Mouse (Mus musculus): ENCODE data around the gene Dazap1. TPM values are rescaled to one million over a fixed set of nuclear protein-coding genes. Genes with fewer than 3 reads are reported as not detected.

Dazap1 gene
- total and polyA plus RNA-seq, 3 experiments: 159 to 236 TPM; not detected in 1

DNA sequence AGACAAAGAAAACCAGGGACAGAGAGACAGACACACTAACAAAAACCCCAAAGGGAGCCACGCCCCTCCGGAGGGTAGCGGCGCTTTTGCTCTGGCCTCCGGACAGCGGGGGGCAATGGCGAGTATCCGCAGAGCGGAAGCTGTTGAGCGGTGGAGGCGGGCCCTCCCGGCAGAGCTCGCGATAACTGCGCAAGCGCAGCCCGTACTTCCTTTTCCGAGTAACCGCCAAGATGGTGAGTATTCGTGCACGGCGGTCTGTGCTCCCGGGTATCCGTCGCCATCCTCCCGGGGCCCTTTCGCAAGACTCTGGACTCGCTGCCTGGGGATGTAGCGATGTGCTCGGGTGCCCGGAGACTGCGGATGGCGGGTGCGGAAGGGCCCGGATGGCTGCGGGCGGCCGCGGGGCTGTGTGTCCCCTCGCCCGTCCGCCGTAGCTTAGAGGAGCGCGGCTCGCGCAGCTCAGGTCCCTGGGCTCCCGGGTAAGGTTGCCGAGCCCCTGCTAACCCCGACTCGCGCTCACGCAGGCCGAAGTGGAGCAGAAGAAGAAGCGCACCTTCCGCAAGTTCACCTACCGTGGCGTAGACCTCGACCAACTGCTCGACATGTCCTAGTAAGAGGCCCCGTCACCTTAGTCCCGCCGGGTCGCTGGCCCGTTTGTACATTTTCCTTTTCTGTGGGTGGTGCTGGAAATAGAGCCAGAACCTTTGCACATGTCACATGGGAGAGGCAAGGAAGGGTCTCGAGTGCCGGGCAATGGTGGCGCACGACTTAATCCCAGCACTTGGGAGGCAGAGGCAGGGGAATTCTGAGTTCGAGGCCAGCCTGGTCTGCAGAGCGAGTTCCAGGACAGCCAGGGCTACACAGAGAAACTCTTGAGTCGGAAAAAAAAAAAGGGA lies 31.2 kb downstream of the Dazap1 start, which contains the start of gene Rps15 (continued):
- TF ChIP-seq TCF12 (IDR thresholded peaks at IDR 0.05; ENCODE audit: low read depth, low read length): peak; percentile 93
- no peak; the same call in 1 of the 2 replicates for TF ChIP-seq GABPA (IDR thresholded peaks at IDR 0.05; ENCODE audit: low read depth, low read length)
- peak; percentile 81 for TF ChIP-seq NRF1 (IDR thresholded peaks at IDR 0.05; ENCODE audit: insufficient read depth, low read depth, low read length, poor library complexity, severe bottlenecking)
- TF ChIP-seq MYC (IDR thresholded peaks at IDR 0.05; ENCODE audit: low read depth, low read length): peak; percentile 85
- TF ChIP-seq POLR2AphosphoS2 (IDR thresholded peaks at IDR 0.05; ENCODE audit: low read length): peak; percentile 98
- TF ChIP-seq CHD2 (IDR thresholded peaks at IDR 0.05; ENCODE audit: low read length): peak; percentile 92
- no peak for TF ChIP-seq ZKSCAN1 (IDR thresholded peaks at IDR 0.05; ENCODE audit: low read depth, low read length)
- TF ChIP-seq ZC3H11A (IDR thresholded peaks at IDR 0.05; ENCODE audit: low read depth, low read length): no peak
- TF ChIP-seq E2F4 (IDR thresholded peaks at IDR 0.05; ENCODE audit: borderline replicate concordance, low read depth, low read length): no peak
- TF ChIP-seq SMC3 (IDR thresholded peaks at IDR 0.05; ENCODE audit: low read depth, low read length): peak; percentile 27; the same call in 1 of the 2 replicates
- peak; percentile 44 for TF ChIP-seq GATA1 (IDR thresholded peaks at IDR 0.05; ENCODE audit: low read depth, low read length)
- peak; percentile 72; the same call in 1 of the 2 replicates for TF ChIP-seq UBTF (IDR thresholded peaks at IDR 0.05; ENCODE audit: borderline replicate concordance, insufficient read depth, low read depth, low read length)
- TF ChIP-seq CHD1 (IDR thresholded peaks at IDR 0.05; ENCODE audit: low read depth, low read length): 0 out of 2 replicates have a peak, but pooled peaks have one; percentile 48
- no peak; a peak in 1 of 4 replicates for TF ChIP-seq USF2 (IDR thresholded peaks at IDR 0.05; ENCODE audit: borderline replicate concordance in 1 of 2, insufficient read depth in 1 of 2, low read depth in 1 of 2, low read length in 2 of 2)
- TF ChIP-seq MAZ (IDR thresholded peaks at IDR 0.05; ENCODE audit: low read depth, low read length): 0 out of 2 replicates have a peak, but pooled peaks have one; percentile 40

GRCm38 (mm10) chr10:80293325-80293724 lies 32.0 kb downstream of the Dazap1 start:
- H3K9ac ChIP-seq (ENCODE audit: control insufficient read depth, low read depth, low read length, poor library complexity, severe bottlenecking): peak overlapping the region; percentile 98
- peak; percentile 56 for DNase-seq (ENCODE audit: low read depth, low spot score)
- no peaks in the 10 kb centered on the region for H3K27me3 ChIP-seq (ENCODE audit: control insufficient read depth in 1 of 2, insufficient read depth in 2 of 2, low read length in 2 of 2)
- H3K9me3 ChIP-seq (replicated peaks; ENCODE audit: insufficient read depth, low read length): no peaks in the 10 kb centered on the region
- TF ChIP-seq POLR2AphosphoS2 (IDR thresholded peaks at IDR 0.05; ENCODE audit: low read length) (peak; percentile 64; the same call in 1 of the 2 replicates), MXI1 (IDR thresholded peaks at IDR 0.05; ENCODE audit: low read depth, low read length) (0 out of 2 replicates have a peak, but pooled peaks have one; percentile 25), USF2 (IDR thresholded peaks at IDR 0.05; ENCODE audit: borderline replicate concordance in 1 of 2, insufficient read depth in 1 of 2, low read depth in 1 of 2, low read length in 2 of 2) (no peak), MAFK (IDR thresholded peaks at IDR 0.05; ENCODE audit: borderline replicate concordance, low read depth, low read length) (no peak), CTCF (IDR thresholded peaks at IDR 0.05 in 2 of 3, conservative IDR thresholded peaks at IDR 0.05 in 1 of 3; ENCODE audit: control insufficient read depth in 1 of 3, insufficient read depth in 1 of 3, low read depth in 2 of 3, low read length in 3 of 3, poor library complexity in 1 of 3, severe bottlenecking in 1 of 3) (peak in 2 of 3 experiments; percentile 6 to 19; a peak in 2 of 6 replicates), POLR2A (IDR thresholded peaks at IDR 0.05; ENCODE audit: control insufficient read depth in 1 of 2, insufficient read depth in 1 of 2, low read depth in 1 of 2, low read length in 2 of 2, poor library complexity in 1 of 2) (peak; percentile 1 to 23; a peak in 1 of 4 replicates), ZC3H11A (IDR thresholded peaks at IDR 0.05; ENCODE audit: low read depth, low read length) (no peak), MYC (IDR thresholded peaks at IDR 0.05; ENCODE audit: low read depth, low read length) (no peak), UBTF (IDR thresholded peaks at IDR 0.05; ENCODE audit: borderline replicate concordance, insufficient read depth, low read depth, low read length) (no peak), CHD1 (IDR thresholded peaks at IDR 0.05; ENCODE audit: low read depth, low read length) (peak; percentile 35; the same call in 1 of the 2 replicates), TCF12 (IDR thresholded peaks at IDR 0.05; ENCODE audit: low read depth, low read length) (no peak), SIN3A (IDR thresholded peaks at IDR 0.05; ENCODE audit: low read length) (peak; percentile 31; the same call in 1 of the 2 replicates)
- peak overlapping the region; percentile 88 for H3K27ac ChIP-seq (ENCODE audit: control insufficient read depth, low read depth, low read length)
- peaks cover 6 to 9% of the 10 kb centered on the region in 2 experiments; a peak in 3 of 4 replicates for H3K36me3 ChIP-seq (ENCODE audit: control insufficient read depth in 1 of 2, insufficient read depth in 2 of 2, low read length in 2 of 2)
- H3K4me1 ChIP-seq (ENCODE audit: control insufficient read depth in 1 of 2, insufficient read depth in 2 of 2, low read length in 2 of 2): peaks cover 0 to 23% of the 10 kb centered on the region in 2 experiments; a peak in 2 of 4 replicates
- H3K4me3 ChIP-seq (ENCODE audit: control insufficient read depth in 1 of 2, insufficient read depth in 1 of 2, low read depth in 2 of 2, low read length in 2 of 2): peak overlapping the region; percentile 75 to 95
- H3K79me2 ChIP-seq (ENCODE audit: control insufficient read depth, insufficient read depth, low read length, poor library complexity): peaks cover 19% of the 10 kb centered on the region

Data from MEL (cell line).